In genomic region chr9:116676445-116676844, GRCm38 (mm10) we compare ENCODE assay signal across 11 mouse cellular contexts.
DNase-seq lines count a peak whose midpoint lies in the region; ATAC-seq and TF ChIP-seq lines count a peak whose summit lies in the region.
"Had no signal": no experiment of that assay in that cellular context is flagged by ENCODE, and none has a peak within 500 bp of the region (broad histone marks: within the 10 kb centered on the region; RNA-seq: fewer than 3 reads in every experiment).

No protein-coding gene starts in this region.

- H3K27me3 ChIP-seq in liver, adult 2 months (ENCODE audit: control insufficient read depth, insufficient read depth, low read length): no peaks in the 10 kb centered on the region
- no peaks in the 10 kb centered on the region for H3K27me3 ChIP-seq in liver, embryonic 11.5 days (replicated peaks; ENCODE audit: control insufficient read depth, insufficient read depth, low read length)
- no peaks in the 10 kb centered on the region for H3K27me3 ChIP-seq in stomach, embryonic 15.5 days (replicated peaks)
- no peaks in the 10 kb centered on the region for H3K27me3 ChIP-seq in forebrain, embryonic 11.5 days (ENCODE audit: control insufficient read depth, insufficient read depth, low read length)
- H3K27me3 ChIP-seq: liver, embryonic 15.5 days had no signal

- 65% methylated on average over 2 of the region's 2 CpGs for WGBS in liver, adult 2 months
- WGBS in liver, embryonic 11.5 days: 57% methylated on average over 2 of the region's 2 CpGs
- 32% methylated on average over 2 of the region's 2 CpGs for WGBS in stomach, embryonic 15.5 days
- 84% methylated on average over 2 of the region's 2 CpGs for WGBS in forebrain, embryonic 11.5 days

- H3K9me3 ChIP-seq in liver, embryonic 11.5 days (ENCODE audit: control insufficient read depth, low read length): no peaks in the 10 kb centered on the region
- no peaks in the 10 kb centered on the region for H3K9me3 ChIP-seq in stomach, embryonic 15.5 days
- no peaks in the 10 kb centered on the region for H3K9me3 ChIP-seq in forebrain, embryonic 11.5 days (ENCODE audit: control insufficient read depth, low read length)
- H3K9me3 ChIP-seq: liver, embryonic 15.5 days had no signal

- TF ChIP-seq POLR2A in liver, adult 2 months (IDR thresholded peaks at IDR 0.05; ENCODE audit: extremely low read depth, insufficient read depth, low read length): no peak

- no peaks in the 10 kb centered on the region for H3K4me1 ChIP-seq in liver, adult 2 months (ENCODE audit: control insufficient read depth, insufficient read depth, low read length)
- no peaks in the 10 kb centered on the region for H3K4me1 ChIP-seq in liver, embryonic 11.5 days (replicated peaks; ENCODE audit: control insufficient read depth, insufficient read depth, low read length)
- no peaks in the 10 kb centered on the region for H3K4me1 ChIP-seq in stomach, embryonic 15.5 days
- no peaks in the 10 kb centered on the region for H3K4me1 ChIP-seq in forebrain, embryonic 11.5 days (replicated peaks; ENCODE audit: control insufficient read depth, insufficient read depth, low read length)
- H3K4me1 ChIP-seq: liver, embryonic 15.5 days had no signal

- no peak for ATAC-seq in liver, embryonic 11.5 days (replicated peaks; ENCODE audit: low FRiP score)
- ATAC-seq in stomach, embryonic 15.5 days (ENCODE audit: insufficient read depth, low FRiP score, low read depth): peak; percentile 53; the same call in 1 of the 2 replicates
- ATAC-seq in forebrain, embryonic 11.5 days (replicated peaks; ENCODE audit: low FRiP score): no peak

- peak; percentile 6 for DNase-seq in frontal cortex, postnatal 10 days (ENCODE audit: low spot score in 2 of 2)
- DNase-seq in frontal cortex, postnatal 25 days (ENCODE audit: low spot score in 2 of 2): no peak
- peak; percentile 2 for DNase-seq in liver, adult 2 months (ENCODE audit: extremely low read depth, low read depth, low spot score)
- no peak for DNase-seq in liver, embryonic 11.5 days (ENCODE audit: low spot score)
- peak; percentile 5 for DNase-seq in layer of hippocampus, adult 9-10 months (ENCODE audit: low spot score)
- no peak for DNase-seq in forebrain, embryonic 11.5 days (ENCODE audit: low spot score)
- DNase-seq in cerebellum, adult 8-10 months: no peak
- DNase-seq: cerebellum, postnatal 36 days; thymus, postnatal 36 days had no signal

- no peak overlapping the region for H3K4me3 ChIP-seq in liver, adult 2 months (ENCODE audit: insufficient read depth, low read depth, low read length)
- H3K4me3 ChIP-seq in liver, embryonic 11.5 days (ENCODE audit: low read depth, low read length): no peak overlapping the region
- no peak overlapping the region for H3K4me3 ChIP-seq in stomach, embryonic 15.5 days (replicated peaks)
- no peak overlapping the region for H3K4me3 ChIP-seq in forebrain, embryonic 11.5 days (ENCODE audit: low read depth, low read length)
- H3K4me3 ChIP-seq: liver, embryonic 15.5 days had no signal

- TF ChIP-seq CTCF in liver, adult 2 months (IDR thresholded peaks at IDR 0.05; ENCODE audit: low read depth, low read length): no peak

- H3K9ac ChIP-seq in liver, adult 2 months (ENCODE audit: low read depth, low read length): no peak overlapping the region
- no peak overlapping the region for H3K9ac ChIP-seq in liver, embryonic 11.5 days (ENCODE audit: low read depth, low read length)
- H3K9ac ChIP-seq in stomach, embryonic 15.5 days: no peak overlapping the region
- H3K9ac ChIP-seq in forebrain, embryonic 11.5 days (ENCODE audit: low read length): no peak overlapping the region
- H3K9ac ChIP-seq: liver, embryonic 15.5 days had no signal

- no peaks in the 10 kb centered on the region for H3K79me2 ChIP-seq in liver, adult 2 months (ENCODE audit: control insufficient read depth, insufficient read depth, low read length)

- H3K27ac ChIP-seq in liver, adult 2 months (replicated peaks; ENCODE audit: insufficient read depth, low read depth, low read length): no peak overlapping the region
- H3K27ac ChIP-seq in liver, embryonic 11.5 days (ENCODE audit: low read depth, low read length): no peak overlapping the region
- H3K27ac ChIP-seq in stomach, embryonic 15.5 days: peak overlapping the region; percentile 72
- H3K27ac ChIP-seq in forebrain, embryonic 11.5 days (ENCODE audit: low read depth, low read length): no peak overlapping the region
- H3K27ac ChIP-seq: liver, embryonic 15.5 days had no signal

- H3K36me3 ChIP-seq in liver, adult 2 months (ENCODE audit: control insufficient read depth, insufficient read depth, low read length): no peaks in the 10 kb centered on the region
- H3K36me3 ChIP-seq in liver, embryonic 11.5 days (ENCODE audit: control insufficient read depth, insufficient read depth, low read length): no peaks in the 10 kb centered on the region
- no peaks in the 10 kb centered on the region for H3K36me3 ChIP-seq in stomach, embryonic 15.5 days
- H3K36me3 ChIP-seq in forebrain, embryonic 11.5 days (ENCODE audit: control insufficient read depth, insufficient read depth, low read length): no peaks in the 10 kb centered on the region
- H3K36me3 ChIP-seq: liver, embryonic 15.5 days had no signal

- no peak overlapping the region for H3K4me2 ChIP-seq in liver, embryonic 11.5 days
- H3K4me2 ChIP-seq in stomach, embryonic 15.5 days: no peak overlapping the region
- no peak overlapping the region for H3K4me2 ChIP-seq in forebrain, embryonic 11.5 days (ENCODE audit: low read depth, low read length, severe bottlenecking)
- H3K4me2 ChIP-seq: liver, embryonic 15.5 days had no signal

Comparison
In these comparisons a context has a peak if more than half of its experiments do, and no peak if none do; other contexts are left out.
1. DNase-seq: peak in frontal cortex, postnatal 10 days (2 of 2), liver, adult 2 months (single experiment) and layer of hippocampus, adult 9-10 months (single experiment); none in frontal cortex, postnatal 25 days (0 of 2), liver, embryonic 11.5 days (single experiment), forebrain, embryonic 11.5 days (single experiment) and cerebellum, adult 8-10 months (single experiment).